Mouse (Mus musculus) Muller cell, postnatal 12 days (primary cell): ENCODE data around the gene Lbx2.

Source experiments
- DNase-seq: peaks from one replicate; pipeline ENCODE4 v3.0.0-alpha.2; 2015; ENCODE audit errors: inconsistent ontology term

Lbx2 gene

DNA sequence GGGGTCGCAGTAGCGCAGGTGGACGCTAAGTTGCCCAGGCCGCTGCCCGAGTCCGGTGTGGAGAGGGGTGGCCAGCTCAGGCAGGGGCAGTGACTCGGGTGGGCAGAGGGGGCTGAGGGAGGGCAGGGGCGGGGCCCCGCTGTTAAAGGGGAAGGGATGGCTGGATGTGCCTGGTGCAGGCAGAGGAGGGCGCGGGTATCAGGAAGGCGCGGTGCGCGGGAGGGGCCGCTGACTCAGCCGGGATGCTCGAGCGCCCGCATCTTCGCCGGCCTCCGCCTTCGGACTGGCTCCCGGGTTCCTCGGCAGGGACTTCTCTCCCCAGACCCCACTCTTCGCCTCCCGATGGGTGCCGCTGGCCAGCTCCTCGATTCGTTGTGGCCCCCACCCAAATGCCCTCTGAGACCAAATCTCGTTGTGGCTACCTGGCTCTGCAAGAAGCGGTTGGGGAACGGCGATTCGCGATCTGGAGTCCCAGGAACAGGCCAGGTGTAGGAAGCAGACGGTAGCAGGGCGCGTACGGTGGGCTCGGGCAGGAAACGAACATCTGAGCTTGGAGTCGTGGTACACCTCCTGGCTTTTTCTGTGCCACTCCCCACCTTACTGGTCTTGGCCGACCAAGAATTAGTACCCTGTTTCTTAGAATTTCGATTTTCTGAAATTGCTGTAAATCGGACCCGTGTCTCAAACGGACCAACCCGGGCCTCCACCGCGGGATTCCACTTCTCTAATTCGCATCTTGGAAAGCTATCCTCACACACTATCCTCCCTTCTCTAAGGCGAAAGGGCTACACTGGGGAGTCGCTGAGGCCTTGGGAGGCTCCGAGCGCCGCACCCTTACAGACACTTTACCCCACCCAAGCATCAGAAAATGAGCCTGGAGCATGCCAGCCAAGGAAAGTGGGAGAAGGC is 15.6 kb upstream of the Lbx2 start:
- peak; percentile 65 for DNase-seq

DNA sequence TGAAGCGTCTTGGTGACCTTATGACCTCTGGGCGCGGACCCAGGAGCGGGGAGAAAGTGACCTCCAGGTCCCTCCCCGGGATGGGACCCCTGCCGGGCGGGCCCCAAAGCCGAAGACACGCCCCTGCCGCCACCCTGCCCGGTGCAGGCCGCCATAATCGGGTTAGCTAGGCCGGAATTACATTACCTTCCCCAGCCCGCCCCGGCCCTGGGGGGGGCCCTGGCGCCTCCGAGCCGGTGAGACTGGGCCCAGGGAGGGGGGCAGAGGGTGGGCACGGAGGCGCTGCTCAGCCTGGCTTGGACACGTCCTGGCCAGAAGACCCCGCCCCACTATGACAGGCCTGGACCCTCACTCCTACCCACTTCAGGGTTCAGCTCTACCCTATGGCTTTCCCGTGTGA is 14.9 kb upstream of the Lbx2 start:
- DNase-seq = no peak

DNA sequence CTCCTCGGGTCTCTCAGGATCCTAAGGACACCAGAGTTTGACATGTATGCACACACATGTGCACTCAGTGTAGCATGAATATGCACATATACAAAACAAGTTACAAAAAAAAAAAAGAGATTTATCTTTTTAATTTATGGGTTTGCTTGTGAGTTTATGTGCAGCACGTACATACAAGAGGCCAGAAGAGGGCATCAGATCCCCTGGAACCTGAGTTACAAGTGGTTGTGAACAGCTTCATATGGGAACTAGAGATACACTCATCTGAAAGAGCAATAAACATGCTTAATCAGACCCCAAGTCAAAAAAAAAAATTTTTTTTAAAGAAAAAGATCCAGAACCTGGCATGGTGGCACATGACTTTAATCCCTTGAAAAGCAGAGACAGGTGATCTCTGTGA is 11.2 kb upstream of the Lbx2 start:
- no peak for DNase-seq

DNA sequence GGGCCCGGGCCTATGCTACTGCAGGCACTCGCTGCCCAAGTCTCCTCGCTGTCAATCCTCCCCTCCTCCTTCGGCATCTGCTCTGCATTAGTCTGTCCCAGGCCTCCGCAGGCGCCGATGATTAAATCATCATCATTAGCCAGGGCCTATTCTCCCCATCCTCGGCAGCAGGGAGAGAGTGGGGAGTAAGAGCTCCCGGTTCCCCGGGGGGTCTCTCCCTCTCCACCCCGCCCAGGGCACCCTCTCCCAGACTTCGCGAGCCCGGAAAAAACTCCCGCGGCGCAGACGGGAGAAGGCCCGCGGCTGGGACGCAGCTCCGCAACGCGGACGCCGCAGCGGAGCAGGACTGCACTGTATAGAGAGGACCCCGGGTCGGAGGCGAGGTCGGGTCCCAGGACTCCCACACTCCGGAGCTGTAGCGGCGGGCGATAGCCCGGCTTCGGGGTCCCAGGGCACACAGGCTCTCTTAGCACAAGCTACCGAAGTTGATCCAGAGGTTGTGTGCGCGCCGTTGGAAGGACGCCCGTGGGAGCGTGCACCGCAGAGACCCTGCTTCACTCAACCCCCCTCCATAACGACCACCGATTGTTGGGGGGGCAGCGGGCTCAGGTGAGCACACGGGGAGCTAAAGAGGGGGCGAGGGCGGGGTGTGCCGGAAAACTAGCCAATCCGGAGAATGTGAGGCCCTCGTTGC is 8.4 kb upstream of the Lbx2 start, which contains the start of gene Pcgf1:
Gene Pcgf1, plus strand, starts transcription at position 240 of the 694 bp plus-strand sequence.
- DNase-seq = peak; percentile 57

DNA sequence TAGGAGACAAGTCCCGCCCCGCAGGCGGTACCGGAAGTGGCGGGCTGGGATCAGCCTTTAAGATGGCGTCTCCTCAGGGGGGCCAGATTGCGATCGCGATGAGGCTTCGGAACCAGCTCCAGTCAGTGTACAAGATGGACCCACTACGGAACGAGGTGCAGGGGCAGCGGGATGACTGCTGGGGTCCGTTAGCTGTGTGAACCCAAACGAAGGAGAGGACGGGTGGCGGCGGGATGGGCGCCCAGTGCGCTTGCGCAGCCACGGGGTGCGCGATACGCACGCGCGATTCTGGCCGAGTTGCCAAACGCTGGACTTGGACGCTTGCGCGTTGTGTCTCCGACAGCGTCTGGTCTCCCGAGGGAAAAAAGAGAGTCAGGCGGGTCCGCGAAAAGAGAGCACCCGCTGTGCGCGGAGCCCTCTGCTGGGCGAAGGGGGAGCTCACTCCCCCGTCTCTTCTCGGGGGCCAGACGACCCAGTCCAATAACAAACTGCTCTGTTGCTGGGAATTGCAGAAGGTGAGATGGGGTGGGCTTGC is 7.8 kb upstream of the Lbx2 start:
- peak; percentile 98 for DNase-seq

DNA sequence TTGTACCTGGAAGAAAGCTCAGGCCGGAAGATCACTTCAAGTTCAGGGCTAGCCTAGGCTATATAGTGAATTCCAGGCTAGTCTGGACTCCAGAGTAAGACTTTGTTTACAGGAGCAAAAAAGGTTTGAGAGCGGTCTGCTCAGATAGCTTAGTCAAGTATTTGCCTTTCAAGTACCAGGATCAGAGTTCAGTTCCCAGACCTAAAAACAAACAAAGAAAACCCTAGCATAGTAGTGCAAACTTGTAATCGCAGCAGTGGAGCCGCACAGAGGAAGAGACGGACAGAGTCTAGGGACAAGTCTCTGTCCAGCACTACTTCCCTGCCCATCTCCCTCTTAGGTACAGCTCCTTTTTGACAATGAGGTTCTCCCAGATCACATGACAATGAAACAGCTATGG is 6.0 kb upstream of the Lbx2 start:
- no peak for DNase-seq

DNA sequence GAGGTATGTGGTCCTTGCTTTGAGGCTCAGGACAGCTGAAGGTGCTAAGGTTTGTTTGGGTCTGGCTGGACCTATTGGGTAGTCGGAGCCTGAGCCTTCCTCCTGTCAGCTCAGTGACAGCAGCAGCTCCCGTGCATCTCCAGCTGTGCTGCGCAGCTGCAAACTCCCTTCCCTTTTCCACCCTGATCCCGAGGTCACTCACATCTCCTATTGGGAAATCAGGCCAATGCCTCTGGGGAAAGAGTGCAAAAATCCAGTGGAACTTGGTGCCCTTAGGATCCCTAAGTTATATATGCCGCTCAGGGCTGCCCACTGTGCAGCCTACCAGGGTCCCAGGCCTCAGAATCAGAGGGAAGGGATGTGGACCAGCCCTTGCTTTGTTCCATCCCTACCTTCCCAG is 2.7 kb upstream of the Lbx2 start:
- no peak for DNase-seq

DNA sequence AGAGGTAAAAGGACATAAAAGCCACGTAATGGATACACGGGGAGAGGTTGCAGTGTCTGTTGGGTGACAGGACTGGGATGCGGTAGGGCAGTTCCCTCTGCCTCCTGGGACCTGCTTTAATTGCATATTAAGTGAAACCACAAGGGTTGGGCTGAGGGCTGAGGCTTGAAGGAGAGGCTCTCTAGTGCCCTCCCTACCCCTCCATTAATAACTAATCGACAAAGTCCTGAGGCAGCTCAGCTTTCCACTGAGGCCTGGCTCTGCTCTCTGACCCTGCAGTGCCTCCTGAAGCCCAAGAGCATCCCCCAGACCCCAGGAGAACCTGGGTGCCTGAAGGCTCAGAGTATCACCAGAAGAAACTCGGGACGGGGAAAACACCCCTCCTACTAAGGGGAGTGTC is 1.7 kb upstream of the Lbx2 start:
- no peak for DNase-seq

DNA sequence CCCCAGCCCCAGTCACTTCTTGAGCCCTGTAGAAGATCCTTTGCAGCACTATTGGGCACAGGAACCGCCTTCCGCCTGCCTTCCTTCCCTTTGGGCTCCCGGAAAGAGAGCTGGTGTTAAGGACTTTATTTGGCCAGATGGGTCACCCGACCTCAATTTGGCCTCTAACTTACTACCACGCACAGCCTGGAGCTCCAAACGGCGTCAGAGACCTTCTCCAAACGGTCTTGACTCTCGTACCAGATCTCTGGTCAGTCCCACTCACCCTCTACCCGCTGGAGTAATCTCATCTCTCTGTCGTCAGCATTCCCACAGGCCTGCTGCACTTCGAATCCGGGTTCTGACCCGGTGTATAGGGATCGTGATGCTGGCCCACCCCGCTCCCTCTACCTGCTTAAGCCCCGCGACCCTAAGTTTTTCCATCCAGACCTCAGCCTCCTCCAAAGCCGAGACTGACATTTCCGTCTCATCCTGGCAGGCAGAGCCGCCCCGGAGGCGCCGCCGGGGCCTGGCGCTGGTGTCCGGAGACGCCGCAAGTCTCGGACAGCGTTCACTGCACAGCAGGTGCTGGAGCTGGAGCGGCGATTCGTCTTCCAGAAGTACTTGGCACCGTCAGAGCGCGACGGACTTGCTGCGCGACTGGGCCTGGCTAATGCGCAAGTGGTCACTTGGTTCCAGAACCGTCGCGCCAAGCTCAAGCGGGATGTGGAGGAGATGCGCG is 1.2 kb downstream of the Lbx2 start:
- DNase-seq = peak; percentile 27

DNA sequence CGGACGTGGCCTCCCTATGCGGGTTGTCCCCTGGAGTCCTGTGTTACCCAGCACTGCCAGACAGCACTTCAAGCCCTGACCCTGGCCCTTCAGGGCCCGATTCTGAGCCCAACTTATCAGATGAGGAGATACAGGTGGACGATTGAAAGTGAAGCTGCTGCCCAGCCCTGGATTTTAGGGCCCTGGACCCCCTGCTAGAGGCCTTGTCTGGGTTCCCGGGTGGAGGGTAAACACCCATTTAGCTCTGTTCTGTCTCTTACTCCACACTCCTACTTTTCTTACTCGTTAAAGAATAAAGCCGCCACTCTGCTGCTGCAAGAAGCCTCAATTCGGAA is 1.7 kb downstream of the Lbx2 start:
- DNase-seq = no peak

DNA sequence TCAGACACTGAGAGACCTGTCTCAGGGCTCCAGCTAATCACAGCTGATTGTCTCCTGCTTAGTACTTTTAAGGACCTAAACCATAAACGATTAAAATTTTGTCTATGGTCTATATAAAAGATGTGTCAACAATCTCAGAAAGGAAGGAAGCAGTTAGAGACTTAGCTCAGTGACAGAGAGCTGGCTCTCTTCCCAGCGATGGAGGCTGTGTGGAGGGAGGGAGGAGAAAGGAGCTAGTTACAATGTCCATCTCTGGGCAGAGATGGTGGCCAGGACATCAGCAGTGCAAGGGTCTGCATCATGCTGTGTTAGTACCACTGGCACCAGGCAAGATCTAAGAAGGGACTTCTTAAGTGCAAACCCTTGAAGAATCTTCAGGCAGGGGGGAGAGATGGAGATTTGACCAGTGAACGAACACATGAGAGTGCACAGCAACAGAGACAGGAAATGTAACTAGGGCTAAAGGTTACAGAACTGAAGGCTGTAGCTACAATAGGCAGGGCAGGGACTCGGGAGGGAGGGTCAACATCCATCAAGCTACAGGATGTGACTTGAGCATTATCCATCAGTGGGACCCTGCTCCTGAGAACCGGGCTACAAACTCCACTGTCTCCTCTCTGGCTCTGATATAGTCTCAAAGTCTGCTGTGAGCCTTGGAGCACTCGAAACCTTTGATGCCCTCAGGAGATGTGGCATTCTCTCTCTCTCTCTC is 6.4 kb downstream of the Lbx2 start:
- DNase-seq = no peak

DNA sequence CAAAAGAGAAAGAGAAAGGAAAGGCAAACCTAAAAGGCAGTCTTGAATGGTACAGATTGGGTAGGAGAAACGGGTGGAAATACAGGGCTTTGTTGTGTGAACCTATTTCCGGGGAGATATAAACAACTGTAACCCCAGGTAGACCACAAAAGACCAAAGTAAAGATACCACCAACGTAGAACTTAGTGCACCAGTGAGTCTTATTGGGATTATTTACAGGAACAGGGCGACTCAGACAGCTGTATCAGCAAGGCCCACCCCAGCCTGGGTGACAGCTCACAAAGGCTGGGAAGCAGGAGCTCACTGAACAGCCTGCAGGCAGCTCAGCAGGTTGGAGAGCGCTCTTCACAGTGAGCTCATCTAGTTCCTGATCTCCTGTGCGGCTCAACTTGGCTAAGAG is 9.8 kb downstream of the Lbx2 start:
- DNase-seq = no peak

DNA sequence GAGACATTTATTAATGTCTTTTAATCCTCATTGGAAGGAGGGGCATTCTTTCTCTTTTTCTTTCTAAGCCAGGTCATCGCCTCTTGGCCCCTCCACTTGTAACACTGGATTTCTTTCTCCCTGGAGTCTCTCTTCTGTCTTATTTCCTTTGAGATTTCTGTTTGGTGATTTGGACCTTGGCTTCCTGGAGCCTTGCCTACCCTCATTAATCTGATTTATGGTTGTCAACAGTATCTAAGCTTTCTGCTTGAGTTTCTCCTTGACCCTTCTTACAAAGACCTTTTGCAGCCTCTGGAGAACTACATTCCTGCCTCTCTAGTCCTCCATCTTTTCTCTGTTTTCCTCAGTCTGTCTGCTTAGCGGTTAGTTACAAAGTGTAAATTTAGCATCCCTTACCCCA is 12.2 kb downstream of the Lbx2 start:
- no peak for DNase-seq

DNA sequence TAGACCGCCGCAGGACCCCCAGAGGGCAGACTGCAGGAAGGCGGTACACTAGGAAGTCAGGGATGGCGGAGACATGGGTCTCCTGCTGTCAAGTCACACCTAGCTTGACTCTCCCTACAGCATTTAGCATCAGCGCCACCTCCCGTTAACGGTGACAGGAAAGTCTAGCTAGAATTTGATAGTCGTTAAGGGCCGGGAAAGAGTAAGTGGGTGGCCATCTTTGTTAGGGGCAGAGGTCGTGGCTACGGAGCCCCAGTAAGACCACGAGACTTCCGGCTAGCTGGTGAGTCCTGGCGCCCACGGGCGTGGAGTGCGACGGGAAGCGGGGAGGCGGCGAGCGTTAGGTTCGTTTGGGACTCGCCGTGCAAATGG is 15.1 kb downstream of the Lbx2 start, which contains the start of the genes Ccdc142 and Gm42688:
Gene Ccdc142, plus strand, starts transcription at position 286 of the 372 bp plus-strand sequence.
Gene Gm42688, plus strand, starts transcription at position 302 of the 372 bp plus-strand sequence.
- DNase-seq = no peak

DNA sequence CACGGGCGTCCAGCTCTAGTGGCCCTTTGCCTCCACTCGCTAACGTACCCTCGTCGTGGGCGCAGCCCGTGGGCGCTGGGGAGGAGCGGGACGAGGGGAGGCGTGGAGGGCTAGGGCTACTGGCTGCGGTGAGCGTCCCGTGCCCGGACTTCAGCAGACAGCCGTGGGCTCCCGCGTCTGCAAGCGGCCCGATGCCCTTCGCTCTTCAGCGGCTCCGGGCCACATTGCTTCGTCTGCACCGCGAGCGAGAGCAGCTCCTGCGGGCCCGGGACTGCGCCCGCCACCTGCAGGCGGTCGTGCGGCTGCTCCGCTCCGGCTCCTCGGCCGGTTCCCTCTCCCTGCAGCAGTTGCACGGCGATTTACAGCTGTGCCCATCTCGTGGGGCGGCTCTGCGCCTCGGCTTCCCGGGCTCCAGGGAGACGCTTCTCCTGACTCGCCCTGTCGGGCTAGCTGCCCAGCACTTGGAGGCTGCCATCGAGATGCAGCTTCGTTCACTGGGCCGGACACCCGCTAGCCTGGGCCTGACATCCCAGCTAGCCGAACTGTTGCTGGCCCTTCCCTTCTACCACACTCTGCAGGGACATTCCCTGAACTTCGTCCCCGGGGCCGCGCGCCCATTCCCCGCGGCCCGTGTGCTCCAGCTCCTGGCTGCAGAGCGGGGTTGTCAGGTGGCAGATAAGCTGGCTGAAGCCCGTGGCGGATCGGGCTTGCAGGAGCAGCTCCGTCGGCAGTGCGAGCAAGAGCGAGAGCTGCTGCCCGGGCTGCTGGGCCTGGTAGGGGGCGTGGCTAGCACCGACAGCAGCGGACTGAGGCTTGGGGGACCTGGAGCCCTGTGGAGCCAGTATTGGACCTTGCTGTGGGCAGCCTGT is 15.8 kb downstream of the Lbx2 start:
- DNase-seq = peak; percentile 84

DNA sequence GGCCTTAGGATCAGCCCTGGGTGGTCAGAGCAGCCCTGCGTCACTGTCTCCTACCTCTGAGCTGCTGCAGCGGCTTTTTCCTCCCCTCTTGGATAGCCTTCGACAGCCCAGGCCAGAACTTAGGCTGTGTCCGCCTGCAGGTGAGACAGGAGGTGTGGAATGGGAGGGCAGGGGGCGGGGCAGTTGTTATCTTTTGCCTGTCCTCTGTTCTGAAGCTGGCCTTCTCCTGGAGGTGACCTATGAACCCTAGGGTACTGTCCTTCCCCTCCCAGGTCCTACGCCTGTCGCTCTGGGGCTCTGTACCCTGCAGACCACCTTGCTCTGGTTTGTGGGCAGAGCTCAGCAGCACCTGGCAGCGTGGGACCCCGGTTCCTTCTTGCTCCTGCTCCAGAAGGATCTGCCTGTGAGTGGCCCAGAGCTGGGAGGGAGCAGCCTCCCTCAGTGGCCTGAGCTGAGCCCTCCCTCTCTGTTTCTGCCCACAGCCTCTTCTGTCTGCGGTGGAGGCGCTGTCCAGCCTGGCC is 17.0 kb downstream of the Lbx2 start:
- DNase-seq = no peak

DNA sequence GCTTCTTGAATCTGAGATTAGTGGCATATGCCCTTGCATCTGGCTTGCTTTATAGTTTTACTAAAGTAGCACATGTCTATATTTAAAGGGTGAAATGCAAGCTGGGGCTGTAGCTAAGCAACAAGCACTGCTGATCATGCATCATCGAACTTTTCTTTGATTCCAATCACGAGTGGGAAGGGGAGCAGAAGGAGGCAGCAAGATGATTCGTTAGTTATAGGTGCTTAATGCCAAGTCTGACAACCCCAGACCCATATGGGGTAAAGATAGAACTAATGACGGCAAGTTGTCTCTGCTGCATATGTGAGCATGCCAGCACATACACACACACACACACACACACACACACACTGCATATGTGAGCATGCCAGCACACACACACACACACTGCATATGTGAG is 18.0 kb downstream of the Lbx2 start:
- DNase-seq = no peak

DNA sequence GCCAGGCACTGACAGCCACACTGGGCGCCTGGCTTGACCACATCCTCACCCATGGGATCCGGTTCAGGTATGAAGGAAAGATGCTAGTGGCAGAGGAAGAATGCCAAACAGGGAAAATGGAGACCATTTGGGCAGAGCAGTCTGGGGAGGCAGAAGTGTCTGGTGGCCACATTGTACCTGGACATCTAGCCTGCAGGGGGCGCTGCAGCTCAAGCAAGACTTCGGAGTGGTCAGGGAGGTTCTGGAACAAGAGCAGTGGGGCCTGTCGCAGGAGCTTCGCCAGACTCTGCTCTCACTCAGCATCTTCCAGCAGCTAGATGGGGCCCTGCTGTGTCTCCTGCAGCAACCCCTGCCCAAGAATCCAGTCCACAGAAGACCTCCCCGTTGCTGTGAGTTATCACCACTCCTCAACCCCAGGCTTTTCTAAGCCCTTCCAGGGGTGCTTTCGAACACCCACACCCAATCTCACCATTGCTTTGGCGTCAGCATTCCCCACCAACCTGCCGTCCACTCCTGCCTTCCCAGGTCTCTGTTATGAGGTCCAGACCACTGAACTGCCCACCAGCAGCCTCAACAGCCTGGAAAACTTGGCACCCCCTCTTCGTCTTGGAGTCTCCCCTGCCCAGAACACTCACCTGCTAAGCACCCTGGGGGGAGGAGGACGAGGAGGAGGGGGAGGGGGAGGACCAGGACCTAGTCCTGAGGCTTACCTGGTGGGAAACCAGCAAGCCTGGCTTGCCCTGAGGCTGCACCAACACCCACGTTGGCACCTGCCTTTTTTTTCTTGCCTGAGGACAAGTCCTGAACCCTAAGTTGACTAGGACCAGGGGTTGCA is 21.6 kb downstream of the Lbx2 start:
- peak; percentile 43 for DNase-seq
